Mouse (Mus musculus): Measurements from ENCODE around the gene Msmp.
"Not testable (repeated sequence)": the region's sequence is repeated elsewhere in the genome, so short reads cannot be mapped to it uniquely, and the experiment has no call there.

Msmp gene

GRCm38 (mm10) chr4:43584444-43585416, at the start of gene Msmp:
Gene Msmp, minus strand, starts transcription at chr4:43584494.
- peak; percentile 60 for DNase-seq

GRCm38 (mm10) chr4:43633736-43634135, 49.4 kb upstream of the Msmp start:
- DNase-seq = no peak

DNA sequence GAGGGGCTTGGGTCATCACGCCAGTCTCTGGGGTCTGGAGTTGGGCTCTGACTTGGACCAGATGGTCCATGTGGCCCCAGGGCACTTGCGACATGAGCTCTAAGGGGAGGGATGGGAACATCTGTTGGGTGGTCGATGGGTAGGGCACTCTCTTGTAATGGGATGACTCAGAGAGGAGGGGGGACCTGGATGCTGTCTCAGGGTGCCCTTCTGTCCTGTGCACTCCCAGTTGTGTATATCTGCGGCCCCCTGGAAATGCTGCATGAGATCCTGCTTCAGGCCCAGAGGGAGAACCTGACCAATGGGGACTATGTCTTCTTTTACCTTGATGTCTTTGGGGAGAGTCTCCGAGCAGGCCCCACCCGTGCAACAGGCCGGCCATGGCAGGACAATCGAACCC, 49.0 kb upstream of the Msmp start:
- DNase-seq = no peak

- peak; percentile 36 for DNase-seq
These were observed 47.9 kb upstream of the Msmp start for GRCm38 (mm10) chr4:43631956-43632920.

DNA sequence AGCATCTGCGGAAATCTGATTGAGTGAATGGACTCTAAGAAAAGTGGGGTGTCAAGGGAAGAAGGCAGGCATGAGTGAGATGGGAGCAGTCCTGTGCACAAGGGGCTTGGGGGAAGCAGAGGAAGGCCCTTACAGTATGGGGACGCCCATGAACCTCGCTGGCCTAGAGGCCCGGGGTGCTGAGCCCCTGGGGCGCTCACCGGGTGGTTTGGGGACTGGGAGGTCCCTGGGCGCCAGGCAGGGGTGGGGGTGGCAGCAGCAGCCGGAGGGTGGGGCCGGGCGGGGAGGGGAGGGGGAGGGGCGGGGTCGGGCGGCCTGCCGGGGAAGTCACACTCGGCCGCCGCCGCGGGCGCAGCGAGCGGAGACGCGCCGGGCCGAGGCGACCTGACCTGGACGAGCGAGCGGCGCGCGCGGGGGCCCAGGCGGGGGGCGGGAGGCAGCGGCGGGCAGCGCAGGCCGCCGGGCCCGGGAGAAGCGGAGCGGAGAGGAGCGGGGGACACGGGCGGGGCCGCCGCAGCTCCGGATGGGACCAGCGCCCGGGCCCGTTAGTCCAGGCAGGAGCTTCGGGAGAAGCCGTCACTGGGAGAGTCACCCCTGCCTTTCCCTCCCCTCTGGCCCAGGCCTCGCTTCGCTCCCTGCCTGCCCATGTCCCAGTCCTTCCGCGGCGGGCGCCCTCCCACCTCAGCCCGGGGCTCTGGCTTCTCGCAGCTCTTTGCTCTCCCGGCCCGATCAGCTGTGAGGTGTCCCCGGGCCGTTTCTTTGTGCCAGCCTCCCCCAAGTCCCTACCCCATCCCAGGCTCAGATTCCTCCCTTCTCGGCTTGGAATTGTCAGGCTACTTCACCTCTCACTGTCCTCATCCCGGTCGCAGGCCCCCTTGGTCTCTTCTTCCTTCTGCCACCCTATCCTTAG, 47.0 kb upstream of the Msmp start, which contains the start of gene Npr2:
Npr2 (plus strand) TSS at position 890 of the 910 bp plus-strand sequence.
- no peak for DNase-seq

GRCm38 (mm10) chr4:43630671-43631045, 46.4 kb upstream of the Msmp start:
- no peak for DNase-seq

DNA sequence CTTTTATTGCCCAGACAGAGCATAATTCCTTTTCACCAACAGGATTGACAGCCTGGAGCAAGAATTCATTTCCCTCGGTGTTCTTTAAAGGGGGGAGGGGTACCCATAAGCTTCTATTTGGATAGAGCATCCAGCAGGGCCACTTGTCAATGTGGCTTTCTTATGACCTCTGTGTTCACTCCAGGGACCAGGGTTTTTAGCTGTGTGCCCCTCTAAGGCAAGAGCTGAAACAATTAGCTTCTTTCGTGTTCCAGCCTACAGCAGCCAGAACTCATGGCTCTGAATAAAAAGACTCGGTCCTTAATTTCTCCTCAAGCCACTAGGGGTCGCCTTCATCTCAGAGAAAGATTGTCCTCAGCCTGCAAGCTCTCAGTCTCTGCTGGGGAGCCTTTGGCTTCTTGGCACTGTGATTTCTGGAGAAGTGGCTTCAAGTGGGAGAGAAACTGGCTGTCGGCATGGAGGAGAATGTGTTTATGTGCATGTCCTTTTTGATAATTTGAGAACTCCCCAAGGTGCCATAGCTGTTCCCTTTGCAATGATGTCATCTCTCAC, 45.8 kb upstream of the Msmp start:
- peak; percentile 78 for DNase-seq

GRCm38 (mm10) chr4:43629106-43629817, 45.0 kb upstream of the Msmp start:
- DNase-seq = no peak

GRCm38 (mm10) chr4:43620146-43620778, 36.0 kb upstream of the Msmp start:
- DNase-seq = no peak

- no peak for DNase-seq
These were observed 28.9 kb upstream of the Msmp start for GRCm38 (mm10) chr4:43613060-43613730.

DNA sequence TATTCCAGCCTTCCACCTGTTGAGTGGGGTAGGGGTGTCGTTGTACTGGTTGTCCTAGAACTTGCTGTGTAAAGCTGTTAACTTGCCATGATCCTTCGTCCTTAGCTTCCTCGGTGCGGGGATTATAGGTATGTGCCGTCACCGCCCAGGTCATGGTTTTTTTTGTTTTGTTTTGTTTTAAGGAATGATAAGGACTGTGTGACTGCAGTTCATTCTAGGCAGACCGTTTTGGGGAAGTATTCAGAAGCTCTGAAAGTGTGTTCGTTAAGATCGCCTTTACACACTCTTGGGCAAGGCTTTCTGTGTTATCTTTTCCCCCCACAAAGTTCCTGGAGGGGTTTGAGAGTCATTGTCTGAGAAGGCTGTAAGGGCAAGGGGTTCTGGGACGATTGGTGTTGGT, 28.2 kb upstream of the Msmp start:
- DNase-seq = no peak

- no peak for DNase-seq
These were observed 20.7 kb upstream of the Msmp start for GRCm38 (mm10) chr4:43604751-43605685.

GRCm38 (mm10) chr4:43604099-43604498, 19.8 kb upstream of the Msmp start:
- no peak for DNase-seq

GRCm38 (mm10) chr4:43600195-43600934, 16.1 kb upstream of the Msmp start:
- no peak for DNase-seq

GRCm38 (mm10) chr4:43598650-43599380, 14.5 kb upstream of the Msmp start:
- no peak for DNase-seq

- no peak for DNase-seq
These were observed 13.9 kb upstream of the Msmp start for GRCm38 (mm10) chr4:43598200-43598599.

DNA sequence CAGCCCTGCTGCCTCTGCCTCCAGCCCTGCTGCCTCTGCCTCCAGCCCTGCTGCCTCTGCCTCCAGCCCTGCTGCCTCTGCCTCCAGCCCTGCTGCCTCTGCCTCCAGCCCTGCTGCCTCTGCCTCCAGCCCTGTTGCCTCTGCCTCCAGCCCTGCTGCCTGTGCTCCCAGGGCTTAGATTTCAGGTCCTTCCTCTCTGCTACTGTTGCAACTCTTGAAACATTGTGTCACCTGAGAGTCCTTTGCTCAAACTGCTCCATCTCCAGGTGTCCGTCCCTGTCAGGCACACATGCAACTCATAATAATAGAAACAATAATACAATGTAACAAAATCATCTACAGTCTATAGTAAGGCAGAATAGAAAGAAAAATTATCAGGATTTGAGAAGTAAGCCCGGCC, 12.3 kb upstream of the Msmp start:
- DNase-seq = not testable (repeated sequence)
